Mouse (Mus musculus) brain, embryonic 14.5 days (tissue): ENCODE measurements at regions not wholly inside any gene's neighbourhood (a gene's known extent, or its start where the extent isn't known, plus 50 kb on each side); places are given as distances from the start of the nearest gene placed in this dataset.

Experiments
- DNase-seq: peaks from one replicate; pipeline ENCODE4 v3.0.0-alpha.2; 2011; ENCODE audit warnings: low read depth
- CTCF ChIP-seq: fragments of 200-500 bp; IDR thresholded peaks from 2 replicates; pipeline ENCODE4 v1.5.1; 2012; ENCODE audit warnings: inconsistent platforms, mild to moderate bottlenecking, moderate library complexity, borderline replicate concordance; ENCODE audit not compliant: insufficient read depth, insufficient read length; ENCODE audit errors: extremely low read depth
- POLR2A ChIP-seq: fragments of 200-500 bp; IDR thresholded peaks from 2 replicates; pipeline ENCODE4 v1.6.1; 2012; ENCODE audit warnings: mild to moderate bottlenecking, inconsistent platforms, borderline replicate concordance; ENCODE audit not compliant: poor library complexity, insufficient read depth, insufficient read length, severe bottlenecking; ENCODE audit errors: extremely low read depth

- no peak for TF ChIP-seq CTCF
- TF ChIP-seq POLR2A, result no peak
- no peak for DNase-seq
Observed at GRCm38 (mm10) chr1:80131354-80131753, 86.9 kb downstream of the Fam124b start.

GRCm38 (mm10) chr1:80123966-80124365 lies 94.3 kb downstream of the Fam124b start:
- TF ChIP-seq CTCF (no peak), POLR2A (no peak)
- DNase-seq, result no peak

GRCm38 (mm10) chr1:80115913-80116312 lies 102.4 kb downstream of the Fam124b start:
- TF ChIP-seq POLR2A (no peak), CTCF (no peak)

GRCm38 (mm10) chr1:80107747-80108476 lies 110.4 kb downstream of the Fam124b start:
- TF ChIP-seq POLR2A, result no peak
- TF ChIP-seq CTCF, result no peak
- no peak for DNase-seq

More at GRCm38 (mm10) chr1:80115913-80116312, 102.4 kb downstream of the Fam124b start:
- DNase-seq, result peak; percentile 6

GRCm38 (mm10) chr1:80106269-80106668 lies 112.0 kb downstream of the Fam124b start:
- peak; percentile 50 for DNase-seq
- TF ChIP-seq CTCF, result no peak
- TF ChIP-seq POLR2A, result no peak

GRCm38 (mm10) chr1:80098266-80098665 lies 120.0 kb downstream of the Fam124b start:
- TF ChIP-seq POLR2A, result no peak
- TF ChIP-seq CTCF, result no peak

GRCm38 (mm10) chr1:80091800-80092199 lies 126.5 kb downstream of the Fam124b start:
- no peak for TF ChIP-seq POLR2A
- no peak for TF ChIP-seq CTCF

More at GRCm38 (mm10) chr1:80098266-80098665, 120.0 kb downstream of the Fam124b start:
- DNase-seq, result no peak

GRCm38 (mm10) chr1:80091350-80091749 lies 126.9 kb downstream of the Fam124b start:
- TF ChIP-seq POLR2A, result no peak
- TF ChIP-seq CTCF, result no peak
- DNase-seq, result peak; percentile 41

More at GRCm38 (mm10) chr1:80091800-80092199, 126.5 kb downstream of the Fam124b start:
- no peak for DNase-seq

GRCm38 (mm10) chr1:80088651-80089050 lies 129.6 kb downstream of the Fam124b start:
- TF ChIP-seq CTCF, result no peak
- TF ChIP-seq POLR2A, result no peak
- DNase-seq, result peak; percentile 28

- DNase-seq, result no peak
- TF ChIP-seq POLR2A (no peak), CTCF (no peak)
Observed at GRCm38 (mm10) chr1:80076357-80076756, 141.9 kb downstream of the Fam124b start.

GRCm38 (mm10) chr1:80074376-80074775 lies 143.9 kb downstream of the Fam124b start:
- TF ChIP-seq CTCF (no peak), POLR2A (no peak)
- DNase-seq, result no peak

- no peak for DNase-seq
- no peak for TF ChIP-seq CTCF
- TF ChIP-seq POLR2A, result no peak
Observed at GRCm38 (mm10) chr1:80073950-80074349, 144.3 kb downstream of the Fam124b start.
